Mouse (Mus musculus): ENCODE results near the gene Ndc80. TPM values are rescaled to one million over a fixed set of nuclear protein-coding genes. Genes with fewer than 3 reads are reported as not detected.
"Not testable (repeated sequence)": the region's sequence is repeated elsewhere in the genome, so short reads cannot be mapped to it uniquely, and the experiment has no call there.

Gene Ndc80
- polyA plus RNA-seq (2014; fragmentation: Nextera tagmentation; extraction: Ambion mirVana): 56.9 and 59.2 TPM in 2 replicates

DNA sequence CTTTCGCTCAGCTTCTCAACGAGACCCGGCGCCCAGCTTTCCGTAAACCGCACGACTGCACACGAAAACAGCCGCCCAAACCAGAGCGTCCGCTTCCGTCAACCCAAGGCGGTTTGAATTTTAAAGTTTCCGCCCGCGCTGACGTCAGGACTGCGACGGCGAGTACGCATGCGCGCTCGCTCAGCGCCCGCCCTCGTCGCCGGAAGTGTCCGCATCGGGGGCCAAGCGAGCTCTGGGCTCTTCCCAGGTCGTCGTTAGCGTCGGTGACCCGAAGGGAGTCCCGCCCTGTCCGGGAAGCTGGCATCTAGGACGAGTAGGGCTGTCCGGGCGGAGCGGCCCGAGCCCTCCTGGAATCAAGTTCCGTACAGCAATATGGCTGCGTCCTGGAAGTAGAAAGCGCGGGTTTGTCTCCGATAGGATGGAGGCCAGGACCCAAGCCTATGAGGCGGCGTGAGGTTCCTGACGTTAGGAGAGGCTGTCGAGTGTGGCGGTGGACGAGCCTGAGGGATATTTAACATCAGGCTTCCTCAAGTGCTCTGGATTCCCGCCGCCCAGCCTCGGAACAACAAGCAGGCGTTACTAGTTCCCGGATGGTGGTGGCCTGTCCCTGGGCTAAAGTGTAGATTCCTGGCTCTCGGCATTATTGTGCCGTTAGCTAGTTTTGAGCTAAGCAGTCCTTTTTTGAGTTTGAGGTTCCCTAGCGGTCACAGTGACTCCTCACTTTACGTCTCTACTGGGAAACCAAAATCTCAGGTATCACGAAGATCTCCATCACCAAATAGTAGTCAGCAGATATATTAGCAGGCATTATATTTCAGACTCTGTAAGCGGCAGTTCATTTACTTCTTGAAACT is at the start of gene Ndc80:
Ndc80 (minus strand) TSS at position 147 of the 854 bp plus-strand sequence.
- Histone ChIP-seq H3K9ac (peak within 1 kb of the TSS; percentile 73), H3K27ac (ENCODE audit: low read depth) (peak within 1 kb of the TSS; percentile 98), H3K4me2 (peak within 1 kb of the TSS; percentile 74), H3K4me3 (ENCODE audit: low read depth, low read length) (peak within 1 kb of the TSS; percentile 67), H3K4me1 (ENCODE audit: insufficient read depth) (peaks cover 7% of the 10 kb centered on the region; the same call in 1 of the 2 replicates), H3K9me3 (ENCODE audit: low read depth, low read length) (no peaks in the 10 kb centered on the region), H3K27me3 (ENCODE audit: insufficient read depth, low read length) (no peaks in the 10 kb centered on the region), H3K36me3 (ENCODE audit: insufficient read depth) (peaks cover 11% of the 10 kb centered on the region; the same call in 1 of the 2 replicates)
- peak; percentile 37; the same call in 1 of the 2 replicates for TF ChIP-seq CTCF (IDR thresholded peaks at IDR 0.05; ENCODE audit: low read depth)
- DNase-seq: peak; percentile 97
- peak; percentile 99 for ATAC-seq (ENCODE audit: insufficient read depth)
- under 1% methylated on average over 66 of the region's 66 CpGs for WGBS

DNA sequence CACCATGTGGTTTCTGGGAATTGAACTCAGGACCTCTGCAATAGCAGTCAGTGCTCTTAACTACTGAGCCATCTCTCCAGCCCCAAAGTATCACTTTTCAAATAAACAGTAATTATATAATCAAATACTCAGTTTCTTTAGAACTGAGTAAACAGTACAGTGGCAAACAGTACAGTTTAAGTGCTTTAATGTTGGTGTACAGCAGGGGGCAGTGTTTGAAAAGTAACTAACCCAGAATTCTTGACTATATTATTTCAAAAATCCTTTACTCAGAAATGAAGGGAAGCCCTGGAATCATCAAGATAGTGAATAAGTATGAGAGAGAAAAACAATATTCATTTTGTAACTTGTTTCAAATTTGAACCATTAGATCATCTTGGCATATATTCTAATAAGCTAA is 35.0 kb upstream of the Ndc80 start:
- H3K4me3 ChIP-seq (ENCODE audit: low read depth, low read length): no peak overlapping the region
- no peak overlapping the region for H3K27ac ChIP-seq (ENCODE audit: low read depth)
- TF ChIP-seq CTCF (IDR thresholded peaks at IDR 0.05; ENCODE audit: low read depth): peak; percentile 57
- H3K27me3 ChIP-seq (ENCODE audit: insufficient read depth, low read length): no peaks in the 10 kb centered on the region
- DNase-seq (peak; percentile 76), ATAC-seq (ENCODE audit: insufficient read depth) (no peak)
- H3K9me3 ChIP-seq (ENCODE audit: low read depth, low read length): no peaks in the 10 kb centered on the region
- no peaks in the 10 kb centered on the region for H3K4me1 ChIP-seq (ENCODE audit: insufficient read depth)
- H3K4me2 ChIP-seq: no peak overlapping the region
- H3K9ac ChIP-seq: no peak overlapping the region
- H3K36me3 ChIP-seq (ENCODE audit: insufficient read depth): no peaks in the 10 kb centered on the region

DNA sequence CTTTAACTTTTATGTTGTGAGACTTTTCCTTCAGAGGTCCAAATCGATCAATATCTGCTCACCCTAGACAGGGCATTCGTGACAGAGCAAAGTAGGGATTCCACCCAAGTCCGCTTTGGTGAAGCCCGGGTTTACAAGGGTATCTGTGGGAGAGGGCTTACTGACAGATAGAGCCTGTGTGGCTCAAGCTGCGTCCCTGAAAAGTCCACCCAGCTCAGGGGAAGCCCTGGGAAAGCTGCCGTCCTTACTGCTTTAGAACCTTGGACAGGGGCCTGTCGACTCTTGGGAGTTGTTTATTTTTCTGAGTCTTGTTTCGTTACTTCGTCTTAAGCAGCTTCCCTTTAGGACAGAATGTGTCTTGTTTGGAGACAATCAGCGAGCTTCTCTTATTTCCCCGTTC is 26.2 kb upstream of the Ndc80 start:
- DNase-seq (peak; percentile 63), ATAC-seq (ENCODE audit: insufficient read depth) (no peak)
- H3K4me2 ChIP-seq: peak overlapping the region; percentile 100
- TF ChIP-seq CTCF (IDR thresholded peaks at IDR 0.05; ENCODE audit: low read depth): no peak
- no peaks in the 10 kb centered on the region for H3K4me1 ChIP-seq (ENCODE audit: insufficient read depth)
- H3K9me3 ChIP-seq (ENCODE audit: low read depth, low read length): no peaks in the 10 kb centered on the region
- no peak overlapping the region for H3K9ac ChIP-seq
- H3K36me3 ChIP-seq (ENCODE audit: insufficient read depth): no peaks in the 10 kb centered on the region
- 8% methylated on average over 11 of the region's 11 CpGs for WGBS
- no peak overlapping the region; the same call in 1 of the 2 replicates for H3K4me3 ChIP-seq (ENCODE audit: low read depth, low read length)
- peaks cover 5% of the 10 kb centered on the region; the same call in 1 of the 2 replicates for H3K27me3 ChIP-seq (ENCODE audit: insufficient read depth, low read length)
- no peak overlapping the region for H3K27ac ChIP-seq (ENCODE audit: low read depth)

DNA sequence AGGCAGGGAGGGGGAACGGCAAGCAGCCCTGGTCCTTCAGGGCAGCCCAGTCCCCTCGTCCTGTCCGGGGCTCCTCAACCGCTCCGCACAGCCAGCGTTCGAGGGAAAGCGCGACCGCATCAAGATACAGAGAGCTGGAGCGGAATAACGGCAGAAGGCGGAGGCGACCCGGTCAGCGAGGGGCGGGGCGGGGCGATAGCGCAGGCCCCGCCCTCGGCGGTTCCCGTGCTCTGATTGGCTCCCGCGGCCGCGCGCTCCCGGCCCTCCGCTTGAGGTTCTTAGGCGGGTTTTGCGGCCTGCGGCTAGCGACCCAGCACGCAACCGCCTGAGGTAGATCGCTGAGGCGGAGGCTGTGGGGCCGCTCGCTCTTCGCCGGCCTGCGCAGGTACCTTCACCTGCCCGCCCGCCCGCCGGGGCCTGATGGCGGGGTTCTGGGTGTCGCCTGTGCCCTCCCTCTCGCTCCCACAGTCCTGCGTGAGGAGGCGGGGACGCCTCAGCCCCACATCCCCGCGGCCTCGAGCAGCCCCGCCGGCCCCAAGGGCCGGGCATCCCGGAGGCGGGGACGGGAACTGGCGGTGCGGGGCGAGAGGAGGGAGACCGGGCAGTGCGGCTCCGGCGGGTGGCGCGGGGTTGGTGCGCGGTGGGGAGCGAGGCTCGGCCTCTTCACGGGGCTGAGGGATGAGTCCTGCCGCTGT is 25.2 kb upstream of the Ndc80 start, which contains the start of gene Spdya:
Spdya (plus strand) TSS at position 305 of the 695 bp plus-strand sequence.
- H3K27me3 ChIP-seq (ENCODE audit: insufficient read depth, low read length): peaks cover 5% of the 10 kb centered on the region; the same call in 1 of the 2 replicates

DNA sequence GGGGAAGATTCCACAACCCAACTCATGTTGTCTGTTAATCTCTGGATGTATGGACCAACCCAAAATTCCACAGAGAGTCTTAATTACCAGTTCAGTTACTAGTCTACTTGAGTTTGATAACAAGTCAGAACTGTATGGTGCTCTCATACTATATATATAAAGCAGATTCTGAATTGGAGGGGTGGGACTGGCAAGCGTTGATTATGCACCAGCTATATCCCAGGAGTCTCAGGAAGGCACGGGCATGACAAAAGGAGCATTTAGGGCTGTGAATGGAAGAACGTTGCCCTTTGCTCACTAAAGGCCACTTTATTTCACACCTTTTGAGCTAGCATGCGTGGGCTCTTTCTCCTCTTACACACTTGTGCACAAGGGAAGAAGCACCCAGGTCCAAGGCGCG is 24.7 kb upstream of the Ndc80 start:
- ATAC-seq (ENCODE audit: insufficient read depth) (no peak), DNase-seq (no peak)
- TF ChIP-seq CTCF (IDR thresholded peaks at IDR 0.05; ENCODE audit: low read depth): no peak
- no peak overlapping the region for H3K27ac ChIP-seq (ENCODE audit: low read depth)
- H3K4me3 ChIP-seq (ENCODE audit: low read depth, low read length): peak overlapping the region; percentile 65
- 12% methylated on average over 6 of the region's 6 CpGs for WGBS
- H3K4me2 ChIP-seq: peak overlapping the region; percentile 100
- no peaks in the 10 kb centered on the region for H3K9me3 ChIP-seq (ENCODE audit: low read depth, low read length)
- H3K27me3 ChIP-seq (ENCODE audit: insufficient read depth, low read length): peaks cover 5% of the 10 kb centered on the region; the same call in 1 of the 2 replicates
- H3K36me3 ChIP-seq (ENCODE audit: insufficient read depth): no peaks in the 10 kb centered on the region
- H3K9ac ChIP-seq: peak overlapping the region; percentile 74; the same call in 1 of the 2 replicates
- no peaks in the 10 kb centered on the region for H3K4me1 ChIP-seq (ENCODE audit: insufficient read depth)

More for the DNA sequence above, 25.2 kb upstream of the Ndc80 start, which contains the start of gene Spdya:
- WGBS: under 1% methylated on average over 74 of the region's 78 CpGs
- ATAC-seq (ENCODE audit: insufficient read depth): peak; percentile 95
- DNase-seq: peak; percentile 95
- peak within 1 kb of the TSS; percentile 100 for H3K4me2 ChIP-seq
- no peaks in the 10 kb centered on the region for H3K9me3 ChIP-seq (ENCODE audit: low read depth, low read length)
- TF ChIP-seq CTCF (IDR thresholded peaks at IDR 0.05; ENCODE audit: low read depth): no peak
- H3K9ac ChIP-seq: peak within 1 kb of the TSS; percentile 74
- H3K4me1 ChIP-seq (ENCODE audit: insufficient read depth): no peaks in the 10 kb centered on the region
- no peaks in the 10 kb centered on the region for H3K36me3 ChIP-seq (ENCODE audit: insufficient read depth)
- H3K4me3 ChIP-seq (ENCODE audit: low read depth, low read length): peak within 1 kb of the TSS; percentile 65
- no peak within 1 kb of the TSS for H3K27ac ChIP-seq (ENCODE audit: low read depth)

DNA sequence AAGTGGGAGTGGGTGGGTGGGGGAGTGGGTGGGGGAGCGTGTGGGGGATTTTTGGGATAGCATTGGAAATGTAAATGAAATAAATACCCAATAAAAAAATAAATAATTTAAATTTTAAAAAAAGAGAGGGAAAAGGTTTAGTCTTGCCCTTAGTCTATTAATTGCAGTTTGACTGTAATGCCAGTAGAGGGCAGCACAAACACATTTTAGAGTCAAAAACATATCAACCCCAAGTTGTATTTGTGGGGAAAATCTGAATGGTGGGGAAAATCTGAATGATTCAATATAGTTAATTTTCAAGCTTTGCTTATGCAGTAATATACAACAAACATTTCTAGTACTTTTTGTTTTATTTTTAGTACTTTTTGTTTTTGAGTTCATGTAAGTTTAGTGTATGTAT is 21.9 kb upstream of the Ndc80 start:
- no peaks in the 10 kb centered on the region for H3K36me3 ChIP-seq (ENCODE audit: insufficient read depth)
- TF ChIP-seq CTCF (IDR thresholded peaks at IDR 0.05; ENCODE audit: low read depth): peak; percentile 59
- no peak for ATAC-seq (ENCODE audit: insufficient read depth)
- H3K4me1 ChIP-seq (ENCODE audit: insufficient read depth): no peaks in the 10 kb centered on the region
- WGBS: 10% methylated on average over 1 of the region's 1 CpGs
- no peak overlapping the region for H3K9ac ChIP-seq
- DNase-seq: peak; percentile 69
- no peak overlapping the region for H3K4me2 ChIP-seq
- no peak overlapping the region for H3K27ac ChIP-seq (ENCODE audit: low read depth)
- no peak overlapping the region for H3K4me3 ChIP-seq (ENCODE audit: low read depth, low read length)
- no peaks in the 10 kb centered on the region for H3K9me3 ChIP-seq (ENCODE audit: low read depth, low read length)
- peaks cover 5% of the 10 kb centered on the region; the same call in 1 of the 2 replicates for H3K27me3 ChIP-seq (ENCODE audit: insufficient read depth, low read length)

DNA sequence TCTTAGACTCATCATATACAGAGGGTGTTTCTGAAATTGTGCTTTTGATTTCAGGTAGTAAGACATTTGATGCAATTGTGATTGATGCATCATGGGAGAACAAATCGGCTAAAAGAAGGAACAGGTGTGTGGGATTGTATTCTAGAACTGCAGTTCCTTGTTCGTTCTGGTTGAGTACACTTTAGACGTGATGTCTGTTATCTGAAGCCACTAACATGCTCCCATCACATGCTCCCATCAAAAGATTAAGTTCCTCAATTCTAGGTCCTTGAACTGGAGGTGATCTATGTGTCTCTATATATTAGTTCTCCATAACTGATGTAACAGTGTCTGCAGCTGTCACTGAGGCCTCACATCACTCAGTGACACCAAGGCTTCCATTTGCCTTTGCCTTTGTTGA is 10.5 kb upstream of the Ndc80 start:
- DNase-seq: no peak
- Histone ChIP-seq H3K27ac (ENCODE audit: low read depth) (no peak overlapping the region), H3K4me3 (ENCODE audit: low read depth, low read length) (no peak overlapping the region), H3K9me3 (ENCODE audit: low read depth, low read length) (no peaks in the 10 kb centered on the region), H3K4me1 (ENCODE audit: insufficient read depth) (no peaks in the 10 kb centered on the region), H3K27me3 (ENCODE audit: insufficient read depth, low read length) (no peaks in the 10 kb centered on the region), H3K9ac (no peak overlapping the region), H3K36me3 (ENCODE audit: insufficient read depth) (no peaks in the 10 kb centered on the region), H3K4me2 (no peak overlapping the region)
- no peak for ATAC-seq (ENCODE audit: insufficient read depth)
- TF ChIP-seq CTCF (IDR thresholded peaks at IDR 0.05; ENCODE audit: low read depth): no peak
- WGBS: 76% methylated on average over 3 of the region's 3 CpGs

DNA sequence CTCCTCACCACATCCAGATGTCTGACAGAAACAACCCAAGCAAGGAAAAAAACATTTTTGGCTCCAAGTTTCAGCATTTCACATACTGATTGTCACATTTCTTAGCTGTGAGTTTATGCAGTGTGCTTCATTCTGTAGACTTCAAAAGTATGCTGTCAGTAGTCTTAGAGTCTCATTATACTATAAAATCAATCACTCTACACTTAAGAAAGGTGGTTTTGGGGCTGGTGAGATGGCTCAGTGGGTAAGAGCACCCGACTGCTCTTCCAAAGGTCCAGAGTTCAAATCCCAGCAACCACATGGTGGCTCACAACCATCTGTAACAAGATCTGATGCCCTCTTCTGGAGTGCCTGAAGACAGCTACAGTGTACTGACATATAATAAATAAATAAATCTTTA is 8.9 kb upstream of the Ndc80 start:
- H3K36me3 ChIP-seq (ENCODE audit: insufficient read depth); ATAC-seq (ENCODE audit: insufficient read depth); H3K9ac ChIP-seq; DNase-seq; H3K9me3 ChIP-seq (ENCODE audit: low read depth, low read length); H3K4me1 ChIP-seq (ENCODE audit: insufficient read depth); H3K4me2 ChIP-seq; H3K4me3 ChIP-seq (ENCODE audit: low read depth, low read length); H3K27me3 ChIP-seq (ENCODE audit: insufficient read depth, low read length); H3K27ac ChIP-seq (ENCODE audit: low read depth): not testable (repeated sequence)
- WGBS: 61% methylated on average over 1 of the region's 1 CpGs
